Mouse (Mus musculus) intestine, embryonic 15.5 days (tissue): Measurements from ENCODE around the gene Ints12. TPM values are rescaled to one million over a fixed set of nuclear protein-coding genes. Genes with fewer than 3 reads are reported as not detected.

Source experiments
- ATAC-seq: fragments of 200-750 bp; cut with Nextera tagmentation; 2 replicates; pipeline ENCODE4 v1.8.0; 2017; ENCODE audit warnings: moderate TSS enrichment, moderate library complexity
- H3K27ac ChIP-seq: fragments of 300-500 bp; sonication (generic); 2 replicates; pipeline ENCODE4 v1.5.1; 2015; ENCODE audit warnings: mild to moderate bottlenecking, inconsistent platforms
- H3K27me3 ChIP-seq: fragments of 300-500 bp; sonication (generic); replicated peaks from 2 replicates; pipeline ENCODE4 v1.6.1; 2015; ENCODE audit warnings: inconsistent platforms
- H3K36me3 ChIP-seq: fragments of 300-500 bp; sonication (generic); 2 replicates; pipeline ENCODE4 v1.6.1; 2015; ENCODE audit warnings: inconsistent platforms
- H3K4me1 ChIP-seq: fragments of 300-500 bp; sonication (generic); replicated peaks from 2 replicates; pipeline ENCODE4 v1.6.1; 2015; ENCODE audit warnings: inconsistent platforms
- H3K4me2 ChIP-seq: fragments of 300-500 bp; sonication (generic); replicated peaks from 2 replicates; pipeline ENCODE4 v1.6.1; 2015; ENCODE audit warnings: mild to moderate bottlenecking, inconsistent platforms
- H3K4me3 ChIP-seq: fragments of 300-500 bp; sonication (generic); replicated peaks from 2 replicates; pipeline ENCODE4 v1.5.1; 2015; ENCODE audit warnings: inconsistent platforms
- H3K9ac ChIP-seq: fragments of 300-500 bp; sonication (generic); 2 replicates; pipeline ENCODE4 v1.6.1; 2015; ENCODE audit warnings: inconsistent platforms
- H3K9me3 ChIP-seq: fragments of 300-500 bp; sonication (generic); 2 replicates; pipeline ENCODE4 v1.6.1; 2016; ENCODE audit warnings: inconsistent platforms
- WGBS: fragments of 180-500 bp; shearing (Covaris S2); methylation state at CpG from one replicate; pipeline ENCODE4 v1.1.7; 2015; 5-methylcytosine and 5-hydroxymethylcytosine counted together
- polyA plus RNA-seq: library from polyadenylated mRNA; unstranded; fragments of >200 nt; fragmentation: Nextera tagmentation; extraction: Ambion mirVana; gene quantifications from 2 replicates; pipeline ENCODE4 v1.2.1, GENCODE M21; 2015

The Ints12 gene
- polyA plus RNA-seq, 1 experiment from 2014 or later, result 21.9 TPM

GRCm38 (mm10) chr3:133098336-133098735, 6.7 kb downstream of the Ints12 start:
- 0 out of 2 replicates have a peak, but pooled peaks cover 3% of the 10 kb centered on the region for H3K4me1 ChIP-seq
- no peaks in the 10 kb centered on the region for H3K9me3 ChIP-seq
- H3K4me2 ChIP-seq, result no peak overlapping the region
- H3K36me3 ChIP-seq, result 0 out of 2 replicates have a peak, but pooled peaks cover 2% of the 10 kb centered on the region
- no peak for ATAC-seq
- no peaks in the 10 kb centered on the region for H3K27me3 ChIP-seq
- no peak overlapping the region for H3K9ac ChIP-seq
- H3K27ac ChIP-seq, result no peak overlapping the region
- no peak overlapping the region for H3K4me3 ChIP-seq
- WGBS, result 85% methylated on average over 4 of the region's 4 CpGs

DNA sequence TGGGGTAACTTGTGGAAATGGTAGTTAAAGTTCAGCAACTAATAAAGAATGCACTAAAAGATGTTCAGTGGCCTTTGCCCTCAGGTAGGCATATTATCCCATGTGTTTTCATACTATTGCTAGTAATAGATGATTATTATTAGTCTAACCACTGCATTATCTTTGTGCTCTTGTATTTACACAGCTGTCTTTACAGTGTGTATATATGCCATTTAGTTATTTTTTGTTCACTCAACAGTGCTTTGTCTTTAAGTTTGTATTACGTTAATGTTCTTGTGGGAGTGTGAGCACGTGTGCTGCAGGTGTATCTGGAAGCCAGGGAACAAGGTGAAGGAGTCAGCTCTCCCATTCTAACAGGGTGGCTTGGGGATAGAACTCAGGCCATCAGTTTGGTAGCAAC, 7.3 kb downstream of the Ints12 start:
- ATAC-seq, result peak; percentile 21; the same call in 1 of the 2 replicates
- Histone ChIP-seq H3K27me3 (no peaks in the 10 kb centered on the region), H3K4me1 (no peaks in the 10 kb centered on the region), H3K4me3 (no peak overlapping the region), H3K9me3 (no peaks in the 10 kb centered on the region), H3K27ac (no peak overlapping the region), H3K9ac (no peak overlapping the region), H3K4me2 (no peak overlapping the region), H3K36me3 (0 out of 2 replicates have a peak, but pooled peaks cover 2% of the 10 kb centered on the region)
- 82% methylated on average over 2 of the region's 2 CpGs for WGBS

- Histone ChIP-seq H3K36me3 (peaks cover 15% of the 10 kb centered on the region; the same call in 1 of the 2 replicates), H3K4me1 (no peaks in the 10 kb centered on the region), H3K27me3 (no peaks in the 10 kb centered on the region), H3K9me3 (no peaks in the 10 kb centered on the region), H3K27ac (no peak overlapping the region), H3K4me2 (no peak overlapping the region), H3K4me3 (no peak overlapping the region), H3K9ac (no peak overlapping the region)
- 88% methylated on average over 3 of the region's 3 CpGs for WGBS
- ATAC-seq, result no peak
Measured at GRCm38 (mm10) chr3:133103768-133104167, 12.1 kb downstream of the Ints12 start.

DNA sequence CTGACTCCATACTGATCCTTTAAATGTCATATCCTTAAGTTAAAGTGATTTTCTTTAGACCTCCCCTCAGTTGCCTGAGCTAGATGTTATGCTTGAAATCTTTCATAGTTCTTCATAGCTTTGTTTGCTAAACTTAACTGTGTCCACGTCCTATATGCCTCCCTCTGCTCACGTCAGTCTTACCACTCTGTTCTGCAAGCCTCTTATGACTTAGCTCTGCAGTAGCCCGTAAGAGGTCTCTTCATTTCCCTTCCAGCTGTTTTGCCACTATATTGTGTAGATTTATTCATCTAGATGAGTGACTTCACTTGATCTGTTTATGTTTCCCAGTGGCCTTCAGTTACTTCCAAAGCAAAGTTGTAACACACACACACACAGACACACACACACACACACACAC, 12.8 kb downstream of the Ints12 start:
- Histone ChIP-seq H3K36me3 (peaks cover 18% of the 10 kb centered on the region; the same call in 1 of the 2 replicates), H3K4me2 (no peak overlapping the region), H3K9ac (no peak overlapping the region), H3K4me1 (no peaks in the 10 kb centered on the region), H3K27me3 (no peaks in the 10 kb centered on the region), H3K4me3 (no peak overlapping the region), H3K9me3 (no peaks in the 10 kb centered on the region), H3K27ac (no peak overlapping the region)
- WGBS, result 82% methylated on average over 3 of the region's 3 CpGs
- ATAC-seq, result no peak

DNA sequence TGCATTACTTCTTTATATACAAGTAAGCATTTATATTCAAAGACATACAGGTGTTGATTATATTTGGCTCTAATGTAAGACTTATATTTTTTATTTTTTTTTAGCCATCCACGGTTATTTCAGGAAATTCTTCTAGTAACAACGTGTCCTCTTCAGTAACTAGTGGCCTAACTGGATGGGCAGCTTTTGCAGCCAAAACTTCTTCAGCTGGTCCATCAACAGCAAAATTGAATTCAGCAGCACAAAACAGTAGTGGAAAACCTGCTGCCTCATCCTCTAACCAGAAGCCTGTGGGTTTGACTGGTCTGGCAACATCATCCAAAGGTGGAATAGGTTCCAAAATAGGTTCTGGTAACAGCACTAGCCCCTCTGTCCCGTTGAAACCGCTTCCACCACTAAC, 17.1 kb downstream of the Ints12 start:
- Histone ChIP-seq H3K27ac (no peak overlapping the region), H3K4me1 (no peaks in the 10 kb centered on the region), H3K9me3 (no peaks in the 10 kb centered on the region), H3K4me3 (no peak overlapping the region), H3K27me3 (no peaks in the 10 kb centered on the region), H3K36me3 (peaks cover 16% of the 10 kb centered on the region; the same call in 1 of the 2 replicates), H3K4me2 (no peak overlapping the region), H3K9ac (no peak overlapping the region)
- ATAC-seq, result no peak
- WGBS, result 89% methylated on average over 4 of the region's 4 CpGs

GRCm38 (mm10) chr3:133109844-133110243, 18.2 kb downstream of the Ints12 start:
- 92% methylated on average over 4 of the region's 4 CpGs for WGBS
- no peaks in the 10 kb centered on the region for H3K4me1 ChIP-seq
- no peak for ATAC-seq
- H3K27me3 ChIP-seq, result no peaks in the 10 kb centered on the region
- H3K9me3 ChIP-seq, result no peaks in the 10 kb centered on the region
- no peak overlapping the region for H3K4me2 ChIP-seq
- H3K4me3 ChIP-seq, result no peak overlapping the region
- peaks cover 16% of the 10 kb centered on the region; the same call in 1 of the 2 replicates for H3K36me3 ChIP-seq
- no peak overlapping the region for H3K9ac ChIP-seq
- H3K27ac ChIP-seq, result no peak overlapping the region

GRCm38 (mm10) chr3:133111741-133112140, 20.1 kb downstream of the Ints12 start:
- Histone ChIP-seq H3K9ac (no peak overlapping the region), H3K4me1 (no peaks in the 10 kb centered on the region), H3K4me3 (no peak overlapping the region), H3K9me3 (no peaks in the 10 kb centered on the region), H3K27ac (no peak overlapping the region), H3K4me2 (no peak overlapping the region), H3K27me3 (no peaks in the 10 kb centered on the region), H3K36me3 (peaks cover 10% of the 10 kb centered on the region; the same call in 1 of the 2 replicates)
- WGBS, result 38% methylated on average over 2 of the region's 2 CpGs
- no peak for ATAC-seq

- no peak overlapping the region for H3K9ac ChIP-seq
- WGBS, result 56% methylated on average over 1 of the region's 1 CpGs
- H3K4me3 ChIP-seq, result no peak overlapping the region
- no peak overlapping the region for H3K4me2 ChIP-seq
- H3K27ac ChIP-seq, result no peak overlapping the region
- peaks cover 4% of the 10 kb centered on the region; the same call in 1 of the 2 replicates for H3K36me3 ChIP-seq
- no peaks in the 10 kb centered on the region for H3K9me3 ChIP-seq
- H3K27me3 ChIP-seq, result no peaks in the 10 kb centered on the region
- no peaks in the 10 kb centered on the region for H3K4me1 ChIP-seq
- ATAC-seq, result no peak
Measured at GRCm38 (mm10) chr3:133113281-133113680, 21.6 kb downstream of the Ints12 start.

DNA sequence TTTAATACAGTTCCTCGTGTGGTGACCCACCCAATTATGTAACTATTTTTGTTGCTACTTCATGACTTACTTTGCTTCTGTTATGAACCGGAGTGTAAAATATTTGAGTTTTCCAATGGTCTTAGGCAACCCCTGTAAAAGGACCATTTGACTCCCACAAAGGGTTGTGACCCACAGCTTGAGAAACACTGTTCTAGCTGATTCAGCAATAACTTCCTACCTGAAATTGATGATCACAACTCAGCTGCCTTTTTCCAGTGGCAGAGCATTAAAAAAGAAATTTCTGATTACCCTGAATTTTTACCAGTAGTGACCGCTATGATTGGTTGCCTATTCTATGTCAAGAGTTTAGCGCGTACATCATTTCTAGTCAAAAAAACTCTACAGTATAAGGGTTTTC, 39.7 kb downstream of the Ints12 start:
- Histone ChIP-seq H3K27ac (no peak overlapping the region), H3K4me2 (no peak overlapping the region), H3K9ac (no peak overlapping the region), H3K4me3 (no peak overlapping the region), H3K27me3 (no peaks in the 10 kb centered on the region), H3K4me1 (no peaks in the 10 kb centered on the region), H3K36me3 (no peaks in the 10 kb centered on the region), H3K9me3 (no peaks in the 10 kb centered on the region)
- no peak for ATAC-seq
- 93% methylated on average over 5 of the region's 5 CpGs for WGBS

GRCm38 (mm10) chr3:133132611-133133010, 41.0 kb downstream of the Ints12 start:
- no peak for ATAC-seq
- Histone ChIP-seq H3K4me2 (no peak overlapping the region), H3K4me1 (no peaks in the 10 kb centered on the region), H3K4me3 (no peak overlapping the region), H3K36me3 (no peaks in the 10 kb centered on the region), H3K9ac (no peak overlapping the region), H3K9me3 (no peaks in the 10 kb centered on the region), H3K27me3 (no peaks in the 10 kb centered on the region), H3K27ac (no peak overlapping the region)
- 80% methylated on average over 8 of the region's 8 CpGs for WGBS

- ATAC-seq, result no peak
- 86% methylated on average over 6 of the region's 6 CpGs for WGBS
- no peak overlapping the region for H3K27ac ChIP-seq
Measured at GRCm38 (mm10) chr3:133141877-133142276, 50.2 kb downstream of the Ints12 start.

GRCm38 (mm10) chr3:133144511-133145147, 53.0 kb downstream of the Ints12 start:
- ATAC-seq, result no peak
- 77% methylated on average over 6 of the region's 6 CpGs for WGBS
- no peak overlapping the region for H3K4me3 ChIP-seq

More at GRCm38 (mm10) chr3:133141877-133142276, 50.2 kb downstream of the Ints12 start:
- Histone ChIP-seq H3K4me2 (no peak overlapping the region), H3K9ac (no peak overlapping the region), H3K36me3 (no peaks in the 10 kb centered on the region), H3K9me3 (no peaks in the 10 kb centered on the region), H3K4me1 (no peaks in the 10 kb centered on the region), H3K4me3 (no peak overlapping the region), H3K27me3 (no peaks in the 10 kb centered on the region)

DNA sequence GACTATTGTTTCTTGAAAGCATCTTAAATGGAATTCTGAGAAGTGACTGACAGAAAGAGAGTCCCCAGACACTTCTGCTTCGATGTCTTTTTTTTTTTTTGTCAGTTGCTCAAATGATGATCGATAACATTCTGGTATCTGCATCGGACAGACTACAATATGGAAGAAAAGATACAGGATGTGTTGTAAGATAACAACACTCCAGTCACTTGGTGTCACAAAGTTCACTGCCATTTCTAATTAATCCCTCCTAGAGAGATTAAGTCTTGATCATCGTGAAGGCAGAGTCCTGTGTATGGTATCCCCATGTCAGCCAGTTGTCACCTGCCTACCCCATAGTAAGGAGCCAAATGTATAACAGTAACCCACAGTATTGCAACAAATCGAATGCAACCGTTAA, 60.0 kb downstream of the Ints12 start:
- Histone ChIP-seq H3K27me3 (no peaks in the 10 kb centered on the region), H3K36me3 (no peaks in the 10 kb centered on the region), H3K27ac (no peak overlapping the region), H3K4me1 (no peaks in the 10 kb centered on the region), H3K4me2 (no peak overlapping the region), H3K9me3 (no peaks in the 10 kb centered on the region), H3K4me3 (no peak overlapping the region), H3K9ac (no peak overlapping the region)
- no peak for ATAC-seq
- WGBS, result 85% methylated on average over 6 of the region's 6 CpGs

More at GRCm38 (mm10) chr3:133144511-133145147, 53.0 kb downstream of the Ints12 start:
- no peak overlapping the region for H3K9ac ChIP-seq
- no peak overlapping the region for H3K27ac ChIP-seq
- no peaks in the 10 kb centered on the region for H3K36me3 ChIP-seq
- H3K27me3 ChIP-seq, result no peaks in the 10 kb centered on the region
- H3K4me1 ChIP-seq, result no peaks in the 10 kb centered on the region
- no peak overlapping the region for H3K4me2 ChIP-seq
- H3K9me3 ChIP-seq, result no peaks in the 10 kb centered on the region
